Mouse (Mus musculus) NIH3T3 (cell line): ENCODE results near the gene Myt1l.

Source experiments
- DNase-seq: peaks from one replicate; pipeline ENCODE4 v3.0.0-alpha.2; 2012; ENCODE audit warnings: low read depth

The Myt1l gene

GRCm38 (mm10) chr12:29723722-29724338 lies 195.6 kb downstream of the Myt1l start:
- no peak for DNase-seq

GRCm38 (mm10) chr12:29728294-29728693 lies 200.1 kb downstream of the Myt1l start:
- no peak for DNase-seq

DNA sequence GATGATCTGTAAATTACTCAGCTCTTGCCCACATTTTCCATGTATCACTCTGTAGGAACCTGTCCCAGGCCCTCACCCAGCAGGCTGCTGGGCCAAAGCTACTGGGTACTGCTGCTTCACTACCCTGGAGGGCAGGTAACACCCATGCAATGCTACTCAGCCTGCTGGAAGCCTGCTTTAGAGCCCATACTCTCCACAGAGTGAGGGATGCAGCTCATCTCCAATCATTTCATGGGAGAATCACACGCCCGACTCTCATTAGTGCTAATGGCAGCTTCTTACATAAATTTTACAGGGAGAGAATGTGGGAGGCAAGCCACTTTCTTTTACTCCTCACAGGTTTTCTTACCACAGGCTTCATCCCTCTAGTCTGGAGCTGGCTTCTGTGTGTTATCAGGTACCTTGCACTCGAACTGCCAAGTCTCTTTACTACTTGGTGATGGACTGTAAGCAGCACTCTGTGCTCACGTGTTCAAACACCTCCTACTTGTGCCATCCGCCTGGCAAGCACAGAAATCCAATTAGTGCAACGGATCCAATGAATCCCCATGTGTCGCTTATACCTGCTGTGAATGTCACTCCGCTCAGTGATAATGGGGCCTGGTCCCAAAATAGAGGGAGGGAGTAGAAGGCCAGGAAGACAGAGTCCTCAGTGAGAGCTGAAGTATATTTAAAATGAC lies 212.3 kb downstream of the Myt1l start:
- no peak for DNase-seq

GRCm38 (mm10) chr12:29741181-29741580 lies 213.0 kb downstream of the Myt1l start:
- DNase-seq = no peak

DNA sequence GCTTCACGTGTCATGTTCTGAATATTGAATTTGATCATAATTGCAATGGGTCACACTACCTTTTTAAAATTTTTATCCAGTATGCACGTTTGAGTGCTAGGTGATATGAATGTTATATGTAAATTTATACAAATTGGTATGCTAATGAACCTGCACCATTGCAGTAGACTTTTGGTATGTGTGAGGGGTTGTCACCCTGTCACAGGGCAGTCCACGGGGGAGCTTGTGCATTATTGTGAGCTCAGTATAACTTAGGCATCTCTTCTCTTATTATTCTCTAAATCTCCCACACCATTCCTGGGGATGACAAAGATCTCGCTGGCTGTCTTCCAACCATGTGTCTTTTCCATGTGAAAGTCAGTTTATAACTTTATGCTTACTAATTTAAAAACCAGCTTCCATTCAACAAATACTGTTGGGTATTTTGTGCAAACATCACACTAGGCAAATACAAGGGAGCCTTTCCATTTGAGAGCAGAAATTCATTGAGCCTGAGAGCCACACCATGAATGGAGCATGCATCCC lies 222.5 kb downstream of the Myt1l start:
- no peak for DNase-seq

DNA sequence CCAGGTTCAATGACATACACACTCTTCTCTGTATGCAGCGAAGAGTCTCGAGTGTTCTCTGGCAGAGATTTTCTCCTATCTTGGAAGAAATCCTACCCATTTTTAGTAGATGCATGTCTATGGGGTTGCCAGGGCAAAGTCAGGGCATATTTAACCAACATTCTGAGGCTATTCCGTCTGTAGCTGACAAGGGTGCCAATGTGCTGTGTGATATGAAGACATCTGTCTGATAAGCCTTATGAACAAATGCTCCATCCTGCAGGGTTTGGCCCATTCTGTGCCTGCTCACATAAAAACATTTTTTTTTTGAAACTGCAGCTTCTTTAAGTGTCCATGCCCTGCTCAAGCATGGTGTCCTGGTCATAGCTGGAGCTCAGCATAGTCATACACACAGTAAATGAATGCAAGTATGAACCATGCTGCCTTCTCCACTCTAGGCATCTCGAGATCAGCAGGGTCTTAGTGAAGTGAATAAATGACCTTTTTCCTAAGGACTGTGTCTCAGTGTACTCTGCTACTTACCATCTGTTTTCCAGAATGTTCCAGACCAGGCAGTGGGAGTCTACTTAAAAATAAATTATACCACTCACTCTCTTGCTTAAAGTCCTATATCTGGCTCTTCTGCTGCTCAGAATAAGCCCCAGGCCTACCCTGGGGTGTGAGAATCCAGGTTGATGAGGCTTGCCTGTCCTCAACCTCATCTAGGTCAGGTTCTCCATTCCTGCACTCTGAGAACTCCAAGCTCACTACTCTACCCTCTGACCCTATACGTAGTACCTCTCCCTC lies 227.1 kb downstream of the Myt1l start:
- DNase-seq = no peak

- DNase-seq = no peak
Measured at GRCm38 (mm10) chr12:29755872-29756265, 227.7 kb downstream of the Myt1l start.

- DNase-seq = no peak
Measured at GRCm38 (mm10) chr12:29760611-29761010, 232.4 kb downstream of the Myt1l start.

GRCm38 (mm10) chr12:29766158-29766557 lies 238.0 kb downstream of the Myt1l start:
- no peak for DNase-seq

- DNase-seq = no peak
Measured at GRCm38 (mm10) chr12:29771791-29772190, 243.6 kb downstream of the Myt1l start.

DNA sequence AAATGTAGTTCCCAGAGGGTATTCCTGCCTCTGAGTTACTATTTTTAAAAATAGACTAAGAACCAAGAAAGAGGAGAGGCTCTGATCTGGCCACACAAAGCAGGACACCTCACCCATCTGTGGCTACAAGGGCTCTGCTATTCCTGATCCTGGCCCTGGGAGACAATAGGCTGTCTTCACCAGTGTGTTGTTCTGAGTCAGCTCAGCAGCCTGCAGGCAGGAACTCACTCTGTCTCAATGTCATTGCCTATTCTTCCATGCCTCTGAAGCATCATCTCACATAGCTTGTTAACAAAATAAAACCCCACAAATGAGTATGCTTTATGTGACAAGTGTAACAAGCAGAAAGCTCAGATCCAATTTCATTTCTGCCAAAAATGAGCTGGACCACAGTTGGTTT lies 244.2 kb downstream of the Myt1l start:
- DNase-seq = no peak

GRCm38 (mm10) chr12:29778901-29779300 lies 250.7 kb downstream of the Myt1l start:
- DNase-seq = no peak

GRCm38 (mm10) chr12:29789319-29790050 lies 261.3 kb downstream of the Myt1l start:
- peak; percentile 59 for DNase-seq

DNA sequence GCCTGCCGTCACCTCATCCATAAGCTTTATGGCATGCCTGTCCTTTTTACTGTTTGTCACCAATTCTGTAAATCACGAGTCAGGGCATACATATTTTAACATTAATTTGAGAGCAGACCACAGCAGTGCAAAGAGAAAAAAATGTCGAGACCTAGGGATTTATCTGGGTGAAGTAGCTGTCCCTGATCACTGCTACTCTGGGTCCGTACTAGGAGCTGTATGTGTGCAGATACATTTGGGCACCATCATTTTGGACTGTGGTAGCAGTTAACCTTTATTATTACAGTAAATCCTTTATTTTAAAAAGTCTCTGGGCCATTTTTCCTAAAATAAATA lies 261.8 kb downstream of the Myt1l start:
- DNase-seq = no peak

DNA sequence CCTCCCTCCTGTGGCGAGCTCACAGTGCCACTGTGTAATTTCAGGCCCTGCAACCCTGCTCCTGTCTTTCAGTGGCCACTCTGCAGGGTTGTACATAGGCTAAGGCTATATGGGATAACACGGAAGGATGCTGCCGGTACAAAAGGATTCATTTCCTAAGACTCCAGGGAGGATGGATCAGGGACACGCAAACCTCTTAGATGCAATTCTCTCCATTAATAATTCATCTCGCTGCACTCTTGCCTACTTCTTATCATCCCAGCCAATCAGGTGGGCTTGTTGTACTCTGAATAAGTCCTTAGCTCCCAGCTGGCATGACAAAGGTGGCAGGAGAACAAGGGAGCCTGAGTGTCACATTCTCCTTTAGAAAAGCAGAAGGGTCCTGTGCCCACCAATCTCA lies 264.8 kb downstream of the Myt1l start:
- no peak for DNase-seq

DNA sequence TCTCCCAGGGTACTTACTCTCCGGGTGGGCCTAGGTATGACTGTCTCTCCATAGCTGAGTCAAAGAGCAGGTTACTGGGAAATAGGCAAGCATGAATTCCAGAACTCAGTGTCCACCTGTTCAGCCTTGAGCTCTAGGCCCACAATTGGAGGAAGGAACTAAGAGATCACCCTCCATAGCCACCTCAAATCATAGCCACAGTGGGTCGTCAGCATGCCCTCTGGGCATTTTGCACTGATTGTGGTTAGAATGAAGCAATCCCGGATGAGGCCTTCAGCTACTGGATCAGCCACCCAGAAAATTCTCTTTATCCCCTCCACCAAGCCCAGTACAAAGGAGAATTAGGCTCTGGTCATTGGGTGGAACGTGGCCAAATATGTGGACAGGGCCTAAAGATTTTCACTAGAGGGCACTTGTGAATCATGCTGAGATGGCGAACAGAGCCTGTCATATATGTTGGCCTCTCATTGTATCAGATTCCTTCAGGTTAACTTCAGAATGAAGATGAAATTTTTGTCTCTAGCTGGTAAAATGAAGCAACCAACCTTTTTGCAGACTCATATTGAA lies 267.0 kb downstream of the Myt1l start:
- peak; percentile 18 for DNase-seq

- no peak for DNase-seq
Measured at GRCm38 (mm10) chr12:29798595-29799391, 270.6 kb downstream of the Myt1l start.

DNA sequence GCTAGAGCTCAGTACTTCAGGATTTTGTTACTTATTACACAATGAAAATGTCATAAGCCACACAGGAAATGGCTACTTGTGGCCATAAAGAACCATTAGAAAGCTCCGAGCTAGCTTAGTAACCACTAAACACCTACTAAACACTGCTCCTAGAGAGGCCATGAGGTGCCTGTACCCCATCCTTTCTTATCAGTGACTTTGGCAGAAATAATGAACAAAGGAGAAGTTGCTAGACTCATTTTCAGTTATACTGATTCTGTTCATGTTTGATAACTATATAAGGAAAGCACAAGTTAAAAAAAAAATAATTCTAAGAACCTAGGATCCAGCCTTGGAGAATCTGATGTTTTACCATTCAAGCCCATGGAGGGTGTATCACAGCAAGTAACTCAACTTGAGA lies 278.2 kb downstream of the Myt1l start:
- DNase-seq = no peak

DNA sequence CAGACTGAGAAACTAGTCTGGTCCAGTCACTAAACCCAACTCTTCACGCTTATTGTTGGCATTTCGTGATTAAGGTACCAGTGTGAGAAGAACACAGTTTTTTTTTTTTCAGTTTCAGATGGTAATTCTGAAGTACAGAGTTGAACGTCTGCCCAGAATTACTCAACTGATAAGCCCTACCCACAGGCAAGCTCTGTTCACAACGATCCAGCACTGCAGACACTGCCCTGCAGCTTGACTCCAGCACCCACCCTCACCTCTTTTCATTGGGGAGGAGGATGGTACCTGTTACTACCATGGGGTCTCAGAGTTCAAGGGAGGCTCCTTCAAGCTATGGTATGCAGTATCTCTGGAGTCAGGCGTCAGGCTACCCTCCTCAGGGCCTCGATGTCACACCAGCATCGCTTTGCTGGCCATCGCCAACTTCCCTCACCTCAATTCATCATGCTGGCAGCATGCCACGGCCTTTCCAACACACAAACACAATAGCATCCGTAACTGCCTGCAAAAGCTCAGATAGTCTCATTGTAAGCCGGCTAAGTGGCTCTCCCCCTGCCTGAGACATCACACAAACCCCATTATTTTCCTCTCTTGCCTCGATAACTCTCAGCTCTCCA lies 281.5 kb downstream of the Myt1l start:
- DNase-seq = no peak

GRCm38 (mm10) chr12:29815466-29815865 lies 287.3 kb downstream of the Myt1l start:
- no peak for DNase-seq

DNA sequence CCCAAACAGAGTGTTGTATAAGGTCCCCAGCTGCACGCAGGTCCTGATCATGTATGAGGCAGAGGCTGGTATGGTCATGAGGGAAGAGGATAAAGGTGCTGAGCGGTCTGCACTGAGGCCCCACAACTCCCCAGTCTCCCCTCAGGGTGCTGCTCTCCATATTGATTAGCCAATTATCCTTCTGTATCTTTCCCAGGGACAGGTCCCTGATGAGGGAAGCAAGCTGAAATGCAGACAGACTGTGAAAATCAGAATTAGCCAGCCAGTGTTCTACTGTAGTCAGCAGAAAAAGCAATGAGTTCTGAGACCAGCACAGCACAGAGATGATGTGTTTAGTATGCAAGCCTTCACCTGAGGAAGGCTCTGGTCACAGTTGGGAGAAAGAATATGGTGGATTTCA lies 287.9 kb downstream of the Myt1l start:
- DNase-seq = no peak
